Mouse (Mus musculus): ENCODE results near the gene Cenpm. TPM values are rescaled to one million over a fixed set of nuclear protein-coding genes. Genes with fewer than 3 reads are reported as not detected.

Gene Cenpm
- polyA plus RNA-seq, 1 experiment from 2014 or later = 51.0 TPM

- Histone ChIP-seq H3K4me3 (replicated peaks) (no peak overlapping the region), H3K9me3 (no peaks in the 10 kb centered on the region), H3K4me1 (peaks cover 13% of the 10 kb centered on the region; the same call in 1 of the 2 replicates), H3K36me3 (no peaks in the 10 kb centered on the region), H3K27me3 (replicated peaks) (peaks cover 23% of the 10 kb centered on the region), H3K27ac (no peak overlapping the region), H3K9ac (no peak overlapping the region), H3K4me2 (no peak overlapping the region)
- no peak for ATAC-seq (ENCODE audit: insufficient read depth, low FRiP score, low read depth)
- 30% methylated on average over 7 of the region's 7 CpGs for WGBS
Observed at GRCm38 (mm10) chr15:82223251-82223650, 21.3 kb downstream of the Cenpm start.

GRCm38 (mm10) chr15:82221104-82221860, 23.3 kb downstream of the Cenpm start:
- WGBS = 73% methylated on average over 14 of the region's 14 CpGs
- ATAC-seq (ENCODE audit: insufficient read depth, low FRiP score, low read depth) = no peak

GRCm38 (mm10) chr15:82220003-82220675, 24.4 kb downstream of the Cenpm start:
- no peak overlapping the region for H3K9ac ChIP-seq
- H3K4me2 ChIP-seq = no peak overlapping the region
- 73% methylated on average over 11 of the region's 12 CpGs for WGBS
- H3K36me3 ChIP-seq = no peaks in the 10 kb centered on the region
- H3K4me3 ChIP-seq (replicated peaks) = no peak overlapping the region
- ATAC-seq (ENCODE audit: insufficient read depth, low FRiP score, low read depth) = no peak
- H3K27ac ChIP-seq = no peak overlapping the region
- H3K9me3 ChIP-seq = no peaks in the 10 kb centered on the region
- peaks cover 13% of the 10 kb centered on the region; the same call in 1 of the 2 replicates for H3K4me1 ChIP-seq
- H3K27me3 ChIP-seq (replicated peaks) = peaks cover 35% of the 10 kb centered on the region

More at GRCm38 (mm10) chr15:82221104-82221860, 23.3 kb downstream of the Cenpm start:
- Histone ChIP-seq H3K36me3 (no peaks in the 10 kb centered on the region), H3K27ac (no peak overlapping the region), H3K9ac (no peak overlapping the region), H3K4me3 (replicated peaks) (no peak overlapping the region), H3K4me2 (no peak overlapping the region), H3K4me1 (peaks cover 13% of the 10 kb centered on the region; the same call in 1 of the 2 replicates), H3K27me3 (replicated peaks) (peaks cover 27% of the 10 kb centered on the region), H3K9me3 (no peaks in the 10 kb centered on the region)

GRCm38 (mm10) chr15:82218778-82219666, 25.5 kb downstream of the Cenpm start:
- H3K4me2 ChIP-seq = no peak overlapping the region
- 0 out of 2 replicates have a peak, but pooled peaks cover 4% of the 10 kb centered on the region for H3K4me1 ChIP-seq
- H3K9me3 ChIP-seq = no peaks in the 10 kb centered on the region
- H3K4me3 ChIP-seq (replicated peaks) = no peak overlapping the region
- H3K9ac ChIP-seq = no peak overlapping the region
- 68% methylated on average over 26 of the region's 26 CpGs for WGBS
- H3K36me3 ChIP-seq = no peaks in the 10 kb centered on the region
- ATAC-seq (ENCODE audit: insufficient read depth, low FRiP score, low read depth) = no peak; the same call in 1 of the 2 replicates
- no peak overlapping the region for H3K27ac ChIP-seq
- H3K27me3 ChIP-seq (replicated peaks) = peaks cover 32% of the 10 kb centered on the region

- H3K27ac ChIP-seq = no peak overlapping the region
- H3K27me3 ChIP-seq (replicated peaks) = peaks cover 36% of the 10 kb centered on the region
- WGBS = 32% methylated on average over 9 of the region's 9 CpGs
- H3K9me3 ChIP-seq = no peaks in the 10 kb centered on the region
- no peak for ATAC-seq (ENCODE audit: insufficient read depth, low FRiP score, low read depth)
- no peaks in the 10 kb centered on the region for H3K36me3 ChIP-seq
- no peak overlapping the region for H3K9ac ChIP-seq
- H3K4me2 ChIP-seq = no peak overlapping the region
- no peak overlapping the region for H3K4me3 ChIP-seq (replicated peaks)
- no peaks in the 10 kb centered on the region for H3K4me1 ChIP-seq
Observed at GRCm38 (mm10) chr15:82217980-82218379, 26.6 kb downstream of the Cenpm start.

- 28% methylated on average over 7 of the region's 7 CpGs for WGBS
- no peaks in the 10 kb centered on the region for H3K9me3 ChIP-seq
- no peaks in the 10 kb centered on the region for H3K36me3 ChIP-seq
- H3K9ac ChIP-seq = no peak overlapping the region
- H3K27me3 ChIP-seq (replicated peaks) = peaks cover 41% of the 10 kb centered on the region
- no peak for ATAC-seq (ENCODE audit: insufficient read depth, low FRiP score, low read depth)
- H3K4me2 ChIP-seq = no peak overlapping the region
- H3K4me3 ChIP-seq (replicated peaks) = no peak overlapping the region
- H3K4me1 ChIP-seq = peaks cover 9% of the 10 kb centered on the region; the same call in 1 of the 2 replicates
- no peak overlapping the region for H3K27ac ChIP-seq
Observed at GRCm38 (mm10) chr15:82217039-82217438, 27.5 kb downstream of the Cenpm start.

GRCm38 (mm10) chr15:82216142-82216827, 28.3 kb downstream of the Cenpm start:
- peaks cover 16% of the 10 kb centered on the region for H3K4me1 ChIP-seq
- no peaks in the 10 kb centered on the region for H3K36me3 ChIP-seq
- no peaks in the 10 kb centered on the region for H3K9me3 ChIP-seq
- WGBS = 59% methylated on average over 20 of the region's 20 CpGs
- H3K4me2 ChIP-seq = no peak overlapping the region
- H3K27me3 ChIP-seq (replicated peaks) = peaks cover 49% of the 10 kb centered on the region
- H3K27ac ChIP-seq = no peak overlapping the region
- no peak for ATAC-seq (ENCODE audit: insufficient read depth, low FRiP score, low read depth)
- H3K9ac ChIP-seq = no peak overlapping the region
- H3K4me3 ChIP-seq (replicated peaks) = no peak overlapping the region

GRCm38 (mm10) chr15:82215332-82216046, 29.1 kb downstream of the Cenpm start:
- Histone ChIP-seq H3K36me3 (no peaks in the 10 kb centered on the region), H3K4me2 (no peak overlapping the region), H3K9me3 (no peaks in the 10 kb centered on the region), H3K4me3 (replicated peaks) (no peak overlapping the region), H3K4me1 (peaks cover 16% of the 10 kb centered on the region), H3K27ac (no peak overlapping the region), H3K9ac (no peak overlapping the region), H3K27me3 (replicated peaks) (peaks cover 57% of the 10 kb centered on the region)
- ATAC-seq (ENCODE audit: insufficient read depth, low FRiP score, low read depth) = no peak
- WGBS = 41% methylated on average over 11 of the region's 11 CpGs

- no peak overlapping the region for H3K9ac ChIP-seq
- no peak for ATAC-seq (ENCODE audit: insufficient read depth, low FRiP score, low read depth)
- H3K4me2 ChIP-seq = peak overlapping the region; percentile 89
- no peak overlapping the region for H3K27ac ChIP-seq
- WGBS = 37% methylated on average over 4 of the region's 4 CpGs
- peaks cover 70% of the 10 kb centered on the region for H3K27me3 ChIP-seq (replicated peaks)
- H3K36me3 ChIP-seq = no peaks in the 10 kb centered on the region
- peaks cover 16% of the 10 kb centered on the region for H3K4me1 ChIP-seq
- H3K9me3 ChIP-seq = no peaks in the 10 kb centered on the region
- H3K4me3 ChIP-seq (replicated peaks) = peak overlapping the region; percentile 47; the same call in 1 of the 2 replicates
Observed at GRCm38 (mm10) chr15:82213222-82213621, 31.3 kb downstream of the Cenpm start.

- peaks cover 16% of the 10 kb centered on the region for H3K4me1 ChIP-seq
- H3K9me3 ChIP-seq = no peaks in the 10 kb centered on the region
- H3K9ac ChIP-seq = no peak within 1 kb of the TSS
- ATAC-seq (ENCODE audit: insufficient read depth, low FRiP score, low read depth) = 0 out of 2 replicates have a peak, but pooled peaks have one; percentile 21
- under 1% methylated on average over 22 of the region's 34 CpGs for WGBS
- H3K4me2 ChIP-seq = peak within 1 kb of the TSS; percentile 89
- peak within 1 kb of the TSS; percentile 47 for H3K4me3 ChIP-seq (replicated peaks)
- no peak within 1 kb of the TSS for H3K27ac ChIP-seq
- H3K27me3 ChIP-seq (replicated peaks) = peaks cover 75% of the 10 kb centered on the region
- H3K36me3 ChIP-seq = no peaks in the 10 kb centered on the region
Observed at GRCm38 (mm10) chr15:82212752-82213063, 31.8 kb downstream of the Cenpm start, which contains the start of gene Shisa8. Gene Shisa8 (minus strand): TSS chr15:82212815.

Measured in stomach, embryonic 15.5 days (tissue).